ENCODE assay signal across 28 mouse cellular contexts in genomic region chr3:80566236-80566635, GRCm38 (mm10).
A peak's percentile ranks its signal among the peaks of the same experiment; 100 is the strongest.
DNase-seq lines count a peak whose midpoint lies in the region; ATAC-seq lines count a peak whose summit lies in the region.
"Had no signal": no experiment of that assay in that cellular context is flagged by ENCODE, and none has a peak within 500 bp of the region (broad histone marks: within the 10 kb centered on the region; RNA-seq: fewer than 3 reads in every experiment).

No protein-coding gene starts in this region.

- H3K27ac ChIP-seq in forebrain, embryonic 12.5 days, result no peak overlapping the region
- H3K27ac ChIP-seq in forebrain, embryonic 15.5 days (replicated peaks), result no peak overlapping the region
- no peak overlapping the region for H3K27ac ChIP-seq in midbrain, embryonic 15.5 days
- no peak overlapping the region for H3K27ac ChIP-seq in midbrain, embryonic 13.5 days
- no peak overlapping the region for H3K27ac ChIP-seq in forebrain, embryonic 16.5 days (ENCODE audit: low read length)
- H3K27ac ChIP-seq: hindbrain, embryonic 10.5 days; hindbrain, postnatal 0 days; intestine, embryonic 15.5 days; kidney, postnatal 0 days; limb, embryonic 12.5 days; liver, embryonic 15.5 days; stomach, postnatal 0 days had no signal

- H3K4me2 ChIP-seq in forebrain, embryonic 12.5 days, result no peak overlapping the region
- H3K4me2 ChIP-seq in forebrain, embryonic 15.5 days (replicated peaks), result no peak overlapping the region
- H3K4me2 ChIP-seq in midbrain, embryonic 15.5 days, result no peak overlapping the region
- no peak overlapping the region for H3K4me2 ChIP-seq in midbrain, embryonic 13.5 days (replicated peaks)
- no peak overlapping the region for H3K4me2 ChIP-seq in forebrain, embryonic 16.5 days (ENCODE audit: low read length)
- H3K4me2 ChIP-seq: intestine, embryonic 15.5 days; limb, embryonic 12.5 days; liver, embryonic 15.5 days; lung, embryonic 14.5 days; midbrain, embryonic 11.5 days had no signal

- no peak overlapping the region for H3K9ac ChIP-seq in forebrain, embryonic 12.5 days
- no peak overlapping the region for H3K9ac ChIP-seq in forebrain, embryonic 15.5 days (replicated peaks)
- H3K9ac ChIP-seq in midbrain, embryonic 15.5 days, result no peak overlapping the region
- H3K9ac ChIP-seq in midbrain, embryonic 13.5 days (replicated peaks), result no peak overlapping the region
- no peak overlapping the region for H3K9ac ChIP-seq in forebrain, embryonic 16.5 days (replicated peaks; ENCODE audit: low read depth, low read length)
- H3K9ac ChIP-seq: intestine, embryonic 15.5 days; limb, embryonic 12.5 days; liver, embryonic 15.5 days; lung, embryonic 14.5 days had no signal

- H3K4me1 ChIP-seq in forebrain, embryonic 12.5 days, result no peaks in the 10 kb centered on the region
- 0 out of 2 replicates have a peak, but pooled peaks cover 4% of the 10 kb centered on the region for H3K4me1 ChIP-seq in forebrain, embryonic 15.5 days
- H3K4me1 ChIP-seq in midbrain, embryonic 15.5 days, result 0 out of 2 replicates have a peak, but pooled peaks cover 3% of the 10 kb centered on the region
- no peaks in the 10 kb centered on the region for H3K4me1 ChIP-seq in midbrain, embryonic 13.5 days (replicated peaks)
- 0 out of 2 replicates have a peak, but pooled peaks cover 2% of the 10 kb centered on the region for H3K4me1 ChIP-seq in forebrain, embryonic 16.5 days (replicated peaks; ENCODE audit: control insufficient read depth, insufficient read depth, low read length)
- H3K4me1 ChIP-seq: hindbrain, embryonic 10.5 days; intestine, embryonic 15.5 days; limb, embryonic 12.5 days; liver, embryonic 15.5 days had no signal

- DNase-seq in cerebellum, postnatal 25 days, result no peak
- no peak for DNase-seq in urinary bladder, postnatal 25 days (ENCODE audit: low spot score)
- DNase-seq: adrenal gland, postnatal 14 days; cerebellum, adult 11-12 months; cerebellum, adult 9-11 months; gastrocnemius, postnatal 14 days; heart, postnatal 14 days; kidney, adult 8-10 months; kidney, postnatal 4 days; layer of hippocampus, adult 9-11 months; lung, embryonic 14.5 days; lung, postnatal 14 days; right cerebral cortex, postnatal 4 days; thymus, adult 18-20 months; thymus, postnatal 25 days had no signal

- no peaks in the 10 kb centered on the region for H3K27me3 ChIP-seq in forebrain, embryonic 12.5 days
- H3K27me3 ChIP-seq in forebrain, embryonic 15.5 days, result no peaks in the 10 kb centered on the region
- no peaks in the 10 kb centered on the region for H3K27me3 ChIP-seq in midbrain, embryonic 15.5 days (replicated peaks)
- H3K27me3 ChIP-seq in midbrain, embryonic 13.5 days, result no peaks in the 10 kb centered on the region
- H3K27me3 ChIP-seq in forebrain, embryonic 16.5 days (replicated peaks; ENCODE audit: control insufficient read depth, insufficient read depth, low read length), result no peaks in the 10 kb centered on the region
- H3K27me3 ChIP-seq: intestine, embryonic 15.5 days; limb, embryonic 12.5 days; liver, embryonic 15.5 days had no signal

- 40% methylated on average over 3 of the region's 3 CpGs for WGBS in forebrain, embryonic 12.5 days
- WGBS in forebrain, embryonic 15.5 days, result 20% methylated on average over 3 of the region's 3 CpGs
- WGBS in midbrain, embryonic 15.5 days, result 54% methylated on average over 3 of the region's 3 CpGs
- WGBS in midbrain, embryonic 13.5 days, result 66% methylated on average over 3 of the region's 3 CpGs
- 17% methylated on average over 3 of the region's 3 CpGs for WGBS in forebrain, embryonic 16.5 days

- H3K4me3 ChIP-seq in forebrain, embryonic 12.5 days (replicated peaks), result no peak overlapping the region
- no peak overlapping the region for H3K4me3 ChIP-seq in forebrain, embryonic 15.5 days
- no peak overlapping the region for H3K4me3 ChIP-seq in midbrain, embryonic 15.5 days
- H3K4me3 ChIP-seq in midbrain, embryonic 13.5 days (replicated peaks), result no peak overlapping the region
- no peak overlapping the region for H3K4me3 ChIP-seq in forebrain, embryonic 16.5 days (replicated peaks; ENCODE audit: low read length)
- H3K4me3 ChIP-seq: hindbrain, embryonic 10.5 days; intestine, embryonic 15.5 days; limb, embryonic 12.5 days; liver, embryonic 15.5 days had no signal

- ATAC-seq in forebrain, embryonic 12.5 days (ENCODE audit: low FRiP score), result peak; percentile 11; the same call in 1 of the 2 replicates
- ATAC-seq in forebrain, embryonic 15.5 days (replicated peaks), result no peak
- peak; percentile 39; the same call in 1 of the 2 replicates for ATAC-seq in midbrain, embryonic 15.5 days (replicated peaks)
- ATAC-seq in midbrain, embryonic 13.5 days, result no peak
- ATAC-seq in forebrain, embryonic 16.5 days, result peak; percentile 40; the same call in 1 of the 2 replicates
- ATAC-seq: hindbrain, postnatal 0 days; intestine, embryonic 15.5 days had no signal

- H3K9me3 ChIP-seq in forebrain, embryonic 12.5 days, result no peaks in the 10 kb centered on the region
- no peaks in the 10 kb centered on the region for H3K9me3 ChIP-seq in forebrain, embryonic 15.5 days
- H3K9me3 ChIP-seq in midbrain, embryonic 15.5 days, result no peaks in the 10 kb centered on the region
- H3K9me3 ChIP-seq in midbrain, embryonic 13.5 days, result no peaks in the 10 kb centered on the region
- no peaks in the 10 kb centered on the region for H3K9me3 ChIP-seq in forebrain, embryonic 16.5 days (ENCODE audit: control insufficient read depth, low read length)
- H3K9me3 ChIP-seq: hindbrain, embryonic 10.5 days; intestine, embryonic 15.5 days; limb, embryonic 12.5 days; liver, embryonic 15.5 days had no signal

- H3K36me3 ChIP-seq in forebrain, embryonic 12.5 days (replicated peaks), result no peaks in the 10 kb centered on the region
- no peaks in the 10 kb centered on the region for H3K36me3 ChIP-seq in forebrain, embryonic 15.5 days
- no peaks in the 10 kb centered on the region for H3K36me3 ChIP-seq in midbrain, embryonic 15.5 days (replicated peaks)
- no peaks in the 10 kb centered on the region for H3K36me3 ChIP-seq in midbrain, embryonic 13.5 days
- no peaks in the 10 kb centered on the region for H3K36me3 ChIP-seq in forebrain, embryonic 16.5 days (ENCODE audit: control insufficient read depth, insufficient read depth)
- H3K36me3 ChIP-seq: hindbrain, embryonic 10.5 days; intestine, embryonic 15.5 days; limb, embryonic 12.5 days; liver, embryonic 15.5 days had no signal

Comparison
In these comparisons a context has a peak if more than half of its experiments do, and no peak if none do; other contexts are left out.
1. ATAC-seq: peak in forebrain, embryonic 12.5 days (single experiment), midbrain, embryonic 15.5 days (single experiment) and forebrain, embryonic 16.5 days (single experiment); none in forebrain, embryonic 15.5 days (single experiment) and midbrain, embryonic 13.5 days (single experiment).